Mouse (Mus musculus) CH12.LX (cell line): ENCODE measurements at regions not wholly inside any gene's neighbourhood (a gene's known extent, or its start where the extent isn't known, plus 50 kb on each side); places are given as distances from the start of the nearest gene placed in this dataset.
"Not testable (repeated sequence)": the region's sequence is repeated elsewhere in the genome, so short reads cannot be mapped to it uniquely, and the experiment has no call there.

Experiments
- DNase-seq: peaks from one replicate; pipeline ENCODE4 v3.0.0-alpha.2; 2013; ENCODE audit errors: extremely low read depth
- H3K27ac ChIP-seq: 2 replicates; pipeline ENCODE4 v1.5.1; 2012; ENCODE audit warnings: low read depth, mild to moderate bottlenecking, control low read depth, moderate library complexity; ENCODE audit not compliant: insufficient read depth
- H3K27me3 ChIP-seq: replicated peaks from 2 replicates; pipeline ENCODE3; 2012; ENCODE audit warnings: inconsistent platforms
- H3K36me3 ChIP-seq, 2 experiments: replicated peaks in 1 of 2; 2 replicates each; pipeline versions ENCODE3 to v1.6.1; 2012; ENCODE audit warnings: inconsistent platforms in 1 of 2, low read length in 1 of 2, mild to moderate bottlenecking in 1 of 2, mixed read lengths in 1 of 2, moderate library complexity in 1 of 2; ENCODE audit not compliant: control insufficient read depth in 1 of 2, insufficient read depth in 1 of 2
- H3K4me1 ChIP-seq, 2 experiments: 2 replicates each; pipeline ENCODE4 v1.6.1; 2012; ENCODE audit warnings: inconsistent platforms in 1 of 2, moderate library complexity in 1 of 2; ENCODE audit not compliant: insufficient read depth in 2 of 2, control insufficient read depth in 1 of 2
- H3K4me2 ChIP-seq: 2 replicates; pipeline ENCODE4 v1.6.1; 2012; ENCODE audit warnings: low read depth, mild to moderate bottlenecking, control low read depth; ENCODE audit not compliant: poor library complexity, insufficient read depth, severe bottlenecking
- H3K4me3 ChIP-seq, 3 experiments: fragments of 150-350 bp in 1 of 3; sonication (generic) in 1 of 3; replicated peaks in 1 of 3; 2 replicates each; pipeline versions ENCODE3 to v1.5.1; 2011 to 2012; ENCODE audit warnings: low read depth in 2 of 3, low read length in 2 of 3, mild to moderate bottlenecking in 2 of 3, moderate library complexity in 2 of 3, control low read depth in 1 of 3, improper control_type of control experiment in 1 of 3, inconsistent platforms in 1 of 3, mixed read lengths in 1 of 3; ENCODE audit not compliant: poor library complexity in 1 of 3
- H3K79me2 ChIP-seq: replicated peaks from 2 replicates; pipeline ENCODE4 v1.6.1; 2012; ENCODE audit warnings: mild to moderate bottlenecking, moderate library complexity; ENCODE audit not compliant: control insufficient read depth, poor library complexity, insufficient read depth, severe bottlenecking; ENCODE audit errors: extremely low read depth
- H3K9ac ChIP-seq: 2 replicates; pipeline ENCODE4 v1.6.1; 2012; ENCODE audit warnings: low read depth, mild to moderate bottlenecking, control low read depth, moderate library complexity; ENCODE audit not compliant: insufficient read depth
- H3K9me3 ChIP-seq: replicated peaks from 2 replicates; pipeline ENCODE3; 2012; ENCODE audit warnings: low read length, inconsistent platforms, mixed read lengths
- BHLHE40 ChIP-seq: IDR thresholded peaks from 2 replicates; pipeline ENCODE4 v1.6.1; 2011; ENCODE audit warnings: mild to moderate bottlenecking, low read depth, low read length, improper control_type of control experiment
- CHD2 ChIP-seq: IDR thresholded peaks from 2 replicates; pipeline ENCODE4 v1.6.1; 2011; ENCODE audit warnings: low read length, improper control_type of control experiment
- E2F4 ChIP-seq: IDR thresholded peaks from 2 replicates; pipeline ENCODE4 v1.6.1; 2011; ENCODE audit warnings: low read depth, low read length, improper control_type of control experiment; ENCODE audit not compliant: insufficient replicate concordance
- EP300 ChIP-seq: IDR thresholded peaks from 2 replicates; pipeline ENCODE4 v1.6.1; 2011; ENCODE audit warnings: low read length, improper control_type of control experiment
- ETS1 ChIP-seq: conservative IDR thresholded peaks from 2 replicates; pipeline ENCODE4 v1.6.1; 2012; ENCODE audit warnings: low read depth, mild to moderate bottlenecking, inconsistent platforms, low read length, improper control_type of control experiment, moderate library complexity
- KAT2A ChIP-seq: IDR thresholded peaks from 2 replicates; pipeline ENCODE4 v1.6.1; 2012; ENCODE audit warnings: low read length, improper control_type of control experiment, inconsistent platforms; ENCODE audit not compliant: insufficient replicate concordance
- MAX ChIP-seq: IDR thresholded peaks from 2 replicates; pipeline ENCODE4 v1.6.1; 2011; ENCODE audit warnings: low read length, improper control_type of control experiment
- MAZ ChIP-seq: IDR thresholded peaks from 2 replicates; pipeline ENCODE4 v1.6.1; 2012; ENCODE audit warnings: low read depth, mild to moderate bottlenecking, inconsistent platforms, low read length, improper control_type of control experiment, moderate library complexity
- MEF2A ChIP-seq: IDR thresholded peaks from 2 replicates; pipeline ENCODE4 v1.6.1; 2014; ENCODE audit warnings: low read depth, mild to moderate bottlenecking, inconsistent platforms, low read length, improper control_type of control experiment, borderline replicate concordance
- MXI1 ChIP-seq: IDR thresholded peaks from 2 replicates; pipeline ENCODE4 v1.6.1; 2011; ENCODE audit warnings: mild to moderate bottlenecking, low read depth, low read length, improper control_type of control experiment
- SIN3A ChIP-seq: IDR thresholded peaks from 2 replicates; pipeline ENCODE4 v1.6.1; 2012; ENCODE audit warnings: low read length, improper control_type of control experiment, inconsistent platforms
- TBP ChIP-seq: conservative IDR thresholded peaks from 2 replicates; pipeline ENCODE4 v1.6.1; 2011; ENCODE audit warnings: low read depth, low read length, improper control_type of control experiment
- TCF12 ChIP-seq: IDR thresholded peaks from 2 replicates; pipeline ENCODE4 v1.6.1; 2014; ENCODE audit warnings: low read depth, mild to moderate bottlenecking, inconsistent platforms, low read length, improper control_type of control experiment
- dilution Hi-C: fragments of 300-500 bp; cut with MboI; formaldehyde crosslinking; loops from 2 replicates; pipeline ENCODE4 v1.14.3; 2020; ENCODE audit warnings: low sequenced_read_pairs; ENCODE audit not compliant: extremely low pct_unique_long_range_greater_than_20kb, extremely low pct_ligation_motif_present
- in situ Hi-C: fragments of 300-500 bp; cut with MboI; formaldehyde crosslinking; loops from 3 replicates; pipeline ENCODE4 v1.14.3; 2019; ENCODE audit warnings: low sequenced_read_pairs, low pct_ligation_motif_present, low pct_unique_long_range_greater_than_20kb, mixed read lengths

GRCm38 (mm10) chr2:23866326-23866725 is 182.9 kb downstream of the Hnmt start:
- no peaks in the 10 kb centered on the region for H3K27me3 ChIP-seq
- no peak for TF ChIP-seq MAZ
- no peak for TF ChIP-seq MAX
- no peak for TF ChIP-seq EP300
- TF ChIP-seq MXI1 = no peak
- TF ChIP-seq TBP = no peak
- no peak for TF ChIP-seq SIN3A
- no peak for TF ChIP-seq KAT2A
- TF ChIP-seq E2F4 = no peak
- H3K4me1 ChIP-seq = peaks cover 0 to 15% of the 10 kb centered on the region in 2 experiments; a peak in 2 of 4 replicates
- H3K36me3 ChIP-seq = no peaks in the 10 kb centered on the region
- no peaks in the 10 kb centered on the region for H3K9me3 ChIP-seq
- no peak for DNase-seq
- dilution Hi-C loops = no loop called here
- no peak overlapping the region for H3K9ac ChIP-seq
- in situ Hi-C loops = no loop called here
- no peak overlapping the region for H3K4me2 ChIP-seq
- H3K27ac ChIP-seq = no peak overlapping the region
- H3K79me2 ChIP-seq = no peaks in the 10 kb centered on the region
- H3K4me3 ChIP-seq = no peak overlapping the region

DNA sequence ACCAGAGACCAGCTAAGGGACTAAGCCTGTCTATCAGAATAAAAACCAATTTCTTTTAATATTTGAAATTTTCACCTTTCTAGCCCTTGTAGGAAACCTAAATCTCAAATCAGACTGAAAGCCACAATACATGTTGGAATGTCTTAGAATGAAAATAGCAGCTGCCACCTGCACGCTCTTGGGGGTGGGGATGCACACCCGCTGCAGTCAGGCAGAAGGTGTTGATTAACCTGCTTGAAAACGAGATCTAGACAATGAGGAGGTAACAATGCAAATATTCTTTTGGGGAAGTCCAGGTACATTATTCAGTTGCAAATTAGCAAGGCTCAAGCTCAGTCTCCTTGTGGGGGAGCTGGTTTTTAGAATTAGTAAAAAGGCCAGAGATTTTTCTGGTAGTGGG is 186.9 kb downstream of the Hnmt start:
- H3K27ac ChIP-seq, in situ Hi-C loops, H3K36me3 ChIP-seq, H3K9ac ChIP-seq, dilution Hi-C loops, H3K4me3 ChIP-seq, H3K9me3 ChIP-seq, H3K79me2 ChIP-seq, H3K27me3 ChIP-seq: not testable (repeated sequence)
- peak; percentile 63 for DNase-seq
- Histone ChIP-seq H3K4me1 (peaks cover 0 to 25% of the 10 kb centered on the region in 2 experiments; a peak in 2 of 4 replicates), H3K4me2 (peak overlapping the region; percentile 84)
- TF ChIP-seq TCF12 = peak; percentile 89
- TF ChIP-seq EP300 = peak; percentile 68
- TF ChIP-seq BHLHE40 = peak; percentile 84
- TF ChIP-seq CHD2 = peak; percentile 80
- TF ChIP-seq ETS1 = peak; percentile 59
- peak; percentile 55; the same call in 1 of the 2 replicates for TF ChIP-seq MEF2A
